Mouse (Mus musculus) intestine, embryonic 15.5 days (tissue): ENCODE results near the gene Zfp219. TPM values are rescaled to one million over a fixed set of nuclear protein-coding genes. Genes with fewer than 3 reads are reported as not detected.

Source experiments
- ATAC-seq: fragments of 200-750 bp; cut with Nextera tagmentation; 2 replicates; pipeline ENCODE4 v1.8.0; 2017; ENCODE audit warnings: moderate TSS enrichment, moderate library complexity
- H3K27ac ChIP-seq: fragments of 300-500 bp; sonication (generic); 2 replicates; pipeline ENCODE4 v1.5.1; 2015; ENCODE audit warnings: mild to moderate bottlenecking, inconsistent platforms
- H3K27me3 ChIP-seq: fragments of 300-500 bp; sonication (generic); replicated peaks from 2 replicates; pipeline ENCODE4 v1.6.1; 2015; ENCODE audit warnings: inconsistent platforms
- H3K36me3 ChIP-seq: fragments of 300-500 bp; sonication (generic); 2 replicates; pipeline ENCODE4 v1.6.1; 2015; ENCODE audit warnings: inconsistent platforms
- H3K4me1 ChIP-seq: fragments of 300-500 bp; sonication (generic); replicated peaks from 2 replicates; pipeline ENCODE4 v1.6.1; 2015; ENCODE audit warnings: inconsistent platforms
- H3K4me2 ChIP-seq: fragments of 300-500 bp; sonication (generic); replicated peaks from 2 replicates; pipeline ENCODE4 v1.6.1; 2015; ENCODE audit warnings: mild to moderate bottlenecking, inconsistent platforms
- H3K4me3 ChIP-seq: fragments of 300-500 bp; sonication (generic); replicated peaks from 2 replicates; pipeline ENCODE4 v1.5.1; 2015; ENCODE audit warnings: inconsistent platforms
- H3K9ac ChIP-seq: fragments of 300-500 bp; sonication (generic); 2 replicates; pipeline ENCODE4 v1.6.1; 2015; ENCODE audit warnings: inconsistent platforms
- H3K9me3 ChIP-seq: fragments of 300-500 bp; sonication (generic); 2 replicates; pipeline ENCODE4 v1.6.1; 2016; ENCODE audit warnings: inconsistent platforms
- WGBS: fragments of 180-500 bp; shearing (Covaris S2); methylation state at CpG from one replicate; pipeline ENCODE4 v1.1.7; 2015; 5-methylcytosine and 5-hydroxymethylcytosine counted together
- polyA plus RNA-seq: library from polyadenylated mRNA; unstranded; fragments of >200 nt; fragmentation: Nextera tagmentation; extraction: Ambion mirVana; gene quantifications from 2 replicates; pipeline ENCODE4 v1.2.1, GENCODE M21; 2015

The Zfp219 gene
- polyA plus RNA-seq, 1 experiment from 2014 or later, result 29.8 TPM

- Histone ChIP-seq H3K4me2 (no peak overlapping the region), H3K4me1 (peaks cover 20% of the 10 kb centered on the region), H3K4me3 (no peak overlapping the region), H3K27me3 (no peaks in the 10 kb centered on the region), H3K27ac (no peak overlapping the region), H3K9me3 (no peaks in the 10 kb centered on the region), H3K9ac (no peak overlapping the region), H3K36me3 (peaks cover 30% of the 10 kb centered on the region)
- WGBS, result 84% methylated on average over 12 of the region's 12 CpGs
- no peak for ATAC-seq
Measured at GRCm38 (mm10) chr14:51988731-51989130, 31.8 kb downstream of the Zfp219 start.

- WGBS, result 85% methylated on average over 6 of the region's 6 CpGs
- Histone ChIP-seq H3K4me2 (peak overlapping the region; percentile 90), H3K4me1 (peaks cover 20% of the 10 kb centered on the region), H3K9ac (no peak overlapping the region), H3K27ac (no peak overlapping the region), H3K9me3 (no peaks in the 10 kb centered on the region), H3K27me3 (no peaks in the 10 kb centered on the region), H3K36me3 (peaks cover 25% of the 10 kb centered on the region), H3K4me3 (no peak overlapping the region)
- ATAC-seq, result no peak
Measured at GRCm38 (mm10) chr14:51987177-51987576, 33.4 kb downstream of the Zfp219 start.

- Histone ChIP-seq H3K4me2 (peak overlapping the region; percentile 90), H3K4me3 (peak overlapping the region; percentile 78), H3K9ac (peak overlapping the region; percentile 75), H3K9me3 (no peaks in the 10 kb centered on the region), H3K27ac (peak overlapping the region; percentile 96), H3K4me1 (peaks cover 20% of the 10 kb centered on the region), H3K36me3 (peaks cover 18% of the 10 kb centered on the region), H3K27me3 (no peaks in the 10 kb centered on the region)
- WGBS, result 16% methylated on average over 7 of the region's 7 CpGs
- ATAC-seq, result no peak
Measured at GRCm38 (mm10) chr14:51986153-51986505, 34.4 kb downstream of the Zfp219 start.

- Histone ChIP-seq H3K4me2 (peak overlapping the region; percentile 90), H3K27me3 (no peaks in the 10 kb centered on the region), H3K9ac (peak overlapping the region; percentile 75), H3K27ac (peak overlapping the region; percentile 96), H3K4me3 (peak overlapping the region; percentile 78), H3K36me3 (peaks cover 18% of the 10 kb centered on the region), H3K9me3 (no peaks in the 10 kb centered on the region), H3K4me1 (peaks cover 20% of the 10 kb centered on the region)
- ATAC-seq, result peak; percentile 81
- 2% methylated on average over 27 of the region's 27 CpGs for WGBS
Measured at GRCm38 (mm10) chr14:51985301-51986152, 35.0 kb downstream of the Zfp219 start.

GRCm38 (mm10) chr14:51984247-51985231 lies 36.0 kb downstream of the Zfp219 start, which contains the start of gene Arhgef40:
Gene Arhgef40, plus strand, starts transcription at chr14:51984719.
- peaks cover 13% of the 10 kb centered on the region; the same call in 1 of the 2 replicates for H3K36me3 ChIP-seq
- peak within 1 kb of the TSS; percentile 75 for H3K9ac ChIP-seq
- peak within 1 kb of the TSS; percentile 90 for H3K4me2 ChIP-seq
- WGBS, result 1% methylated on average over 67 of the region's 74 CpGs
- peaks cover 20% of the 10 kb centered on the region for H3K4me1 ChIP-seq
- peak within 1 kb of the TSS; percentile 78 for H3K4me3 ChIP-seq
- ATAC-seq, result peak; percentile 84
- H3K27ac ChIP-seq, result peak within 1 kb of the TSS; percentile 96
- H3K9me3 ChIP-seq, result no peaks in the 10 kb centered on the region
- no peaks in the 10 kb centered on the region for H3K27me3 ChIP-seq

GRCm38 (mm10) chr14:51983855-51984246 lies 36.7 kb downstream of the Zfp219 start:
- Histone ChIP-seq H3K9me3 (no peaks in the 10 kb centered on the region), H3K27me3 (no peaks in the 10 kb centered on the region), H3K4me2 (peak overlapping the region; percentile 90), H3K9ac (peak overlapping the region; percentile 75), H3K36me3 (peaks cover 8% of the 10 kb centered on the region; the same call in 1 of the 2 replicates), H3K4me1 (peaks cover 20% of the 10 kb centered on the region), H3K4me3 (peak overlapping the region; percentile 78), H3K27ac (no peak overlapping the region)
- no peak for ATAC-seq
- 31% methylated on average over 10 of the region's 10 CpGs for WGBS

GRCm38 (mm10) chr14:51983251-51983650 lies 37.3 kb downstream of the Zfp219 start:
- ATAC-seq, result no peak
- 69% methylated on average over 4 of the region's 4 CpGs for WGBS
- no peak overlapping the region for H3K4me3 ChIP-seq
- no peaks in the 10 kb centered on the region for H3K9me3 ChIP-seq
- H3K27ac ChIP-seq, result no peak overlapping the region
- H3K9ac ChIP-seq, result no peak overlapping the region
- 0 out of 2 replicates have a peak overlapping the region, but pooled peaks have one; percentile 90 for H3K4me2 ChIP-seq
- peaks cover 20% of the 10 kb centered on the region for H3K4me1 ChIP-seq
- 0 out of 2 replicates have a peak, but pooled peaks cover 3% of the 10 kb centered on the region for H3K36me3 ChIP-seq
- H3K27me3 ChIP-seq, result no peaks in the 10 kb centered on the region

- 84% methylated on average over 3 of the region's 3 CpGs for WGBS
- H3K27ac ChIP-seq, result no peak overlapping the region
- no peak overlapping the region for H3K4me2 ChIP-seq
- no peaks in the 10 kb centered on the region for H3K27me3 ChIP-seq
- no peaks in the 10 kb centered on the region for H3K36me3 ChIP-seq
- peaks cover 4% of the 10 kb centered on the region; the same call in 1 of the 2 replicates for H3K4me1 ChIP-seq
- no peak overlapping the region for H3K4me3 ChIP-seq
- no peak overlapping the region for H3K9ac ChIP-seq
- ATAC-seq, result no peak
- no peaks in the 10 kb centered on the region for H3K9me3 ChIP-seq
Measured at GRCm38 (mm10) chr14:51979252-51979651, 41.3 kb downstream of the Zfp219 start.

- no peaks in the 10 kb centered on the region for H3K36me3 ChIP-seq
- ATAC-seq, result no peak
Measured at GRCm38 (mm10) chr14:51967400-51967799, 53.1 kb downstream of the Zfp219 start.

GRCm38 (mm10) chr14:51960316-51960715 lies 60.2 kb downstream of the Zfp219 start:
- no peaks in the 10 kb centered on the region for H3K36me3 ChIP-seq
- WGBS, result 74% methylated on average over 2 of the region's 2 CpGs
- no peaks in the 10 kb centered on the region for H3K27me3 ChIP-seq
- no peak overlapping the region for H3K4me3 ChIP-seq
- H3K4me1 ChIP-seq, result no peaks in the 10 kb centered on the region
- H3K4me2 ChIP-seq, result no peak overlapping the region
- ATAC-seq, result peak; percentile 41; the same call in 1 of the 2 replicates
- no peak overlapping the region for H3K9ac ChIP-seq
- no peaks in the 10 kb centered on the region for H3K9me3 ChIP-seq
- no peak overlapping the region for H3K27ac ChIP-seq

More at GRCm38 (mm10) chr14:51967400-51967799, 53.1 kb downstream of the Zfp219 start:
- Histone ChIP-seq H3K9ac (no peak overlapping the region), H3K4me3 (no peak overlapping the region), H3K4me1 (no peaks in the 10 kb centered on the region), H3K27ac (no peak overlapping the region), H3K9me3 (no peaks in the 10 kb centered on the region), H3K4me2 (no peak overlapping the region), H3K27me3 (no peaks in the 10 kb centered on the region)
- WGBS, result 53% methylated on average over 3 of the region's 3 CpGs
